Mouse (Mus musculus) R1 (cell line): ENCODE measurements around the gene Eef1akmt3.
A peak's percentile ranks its signal among the peaks of the same experiment; 100 is the strongest.

Source experiments
- DNase-seq: peaks from one replicate; pipeline ENCODE4 v3.0.0-alpha.2; 2018; ENCODE audit warnings: low read depth, low spot score

Gene Eef1akmt3

DNA sequence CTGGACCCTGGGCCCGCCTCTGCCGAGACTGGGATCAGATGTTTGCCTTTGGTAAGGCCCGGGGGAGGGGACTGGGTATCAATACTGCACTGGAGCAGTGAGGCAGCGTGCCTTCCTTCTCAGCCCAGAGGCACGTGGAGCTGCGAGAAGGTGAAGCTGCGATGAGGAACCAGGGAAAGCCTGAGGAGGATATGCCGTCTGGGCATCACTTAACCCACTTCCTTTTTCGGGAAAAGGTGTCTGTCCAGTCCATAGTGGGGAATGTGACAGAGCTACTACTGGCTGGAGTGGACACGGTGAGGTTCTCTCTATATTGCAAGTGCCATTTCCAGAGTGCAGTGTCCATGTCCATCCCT lies 8.8 kb upstream of the Eef1akmt3 start:
- no peak for DNase-seq

DNA sequence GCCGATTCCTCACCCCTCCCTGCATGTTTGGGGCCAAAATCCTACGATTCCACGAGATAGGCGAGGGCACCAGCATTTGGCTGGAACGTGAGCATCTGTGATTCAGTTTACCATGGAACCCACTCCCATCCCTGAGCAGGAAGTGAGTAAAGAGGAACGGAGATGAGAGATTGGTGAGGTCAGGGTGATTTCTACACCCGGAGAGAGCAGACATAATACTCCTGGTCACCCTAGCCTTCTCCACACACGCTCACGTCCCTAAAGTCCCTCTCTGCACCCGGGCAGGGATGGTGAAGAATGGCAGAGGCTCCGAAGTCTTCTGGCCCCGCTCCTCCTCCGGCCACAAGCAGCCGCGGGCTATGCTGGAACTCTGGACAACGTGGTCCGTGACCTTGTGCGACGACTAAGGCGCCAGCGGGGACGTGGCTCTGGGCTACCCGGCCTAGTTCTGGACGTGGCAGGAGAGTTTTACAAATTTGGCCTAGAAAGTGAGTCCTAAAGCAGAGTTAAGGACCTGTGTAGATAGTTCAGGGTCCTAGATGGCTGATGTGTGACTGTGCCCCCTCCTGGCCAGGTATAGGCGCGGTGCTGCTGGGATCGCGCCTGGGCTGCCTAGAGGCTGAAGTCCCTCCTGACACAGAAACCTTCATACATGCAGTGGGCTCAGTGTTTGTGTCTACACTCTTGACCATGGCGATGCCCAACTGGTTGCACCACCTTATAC lies 8.2 kb upstream of the Eef1akmt3 start:
- peak; percentile 49 for DNase-seq

DNA sequence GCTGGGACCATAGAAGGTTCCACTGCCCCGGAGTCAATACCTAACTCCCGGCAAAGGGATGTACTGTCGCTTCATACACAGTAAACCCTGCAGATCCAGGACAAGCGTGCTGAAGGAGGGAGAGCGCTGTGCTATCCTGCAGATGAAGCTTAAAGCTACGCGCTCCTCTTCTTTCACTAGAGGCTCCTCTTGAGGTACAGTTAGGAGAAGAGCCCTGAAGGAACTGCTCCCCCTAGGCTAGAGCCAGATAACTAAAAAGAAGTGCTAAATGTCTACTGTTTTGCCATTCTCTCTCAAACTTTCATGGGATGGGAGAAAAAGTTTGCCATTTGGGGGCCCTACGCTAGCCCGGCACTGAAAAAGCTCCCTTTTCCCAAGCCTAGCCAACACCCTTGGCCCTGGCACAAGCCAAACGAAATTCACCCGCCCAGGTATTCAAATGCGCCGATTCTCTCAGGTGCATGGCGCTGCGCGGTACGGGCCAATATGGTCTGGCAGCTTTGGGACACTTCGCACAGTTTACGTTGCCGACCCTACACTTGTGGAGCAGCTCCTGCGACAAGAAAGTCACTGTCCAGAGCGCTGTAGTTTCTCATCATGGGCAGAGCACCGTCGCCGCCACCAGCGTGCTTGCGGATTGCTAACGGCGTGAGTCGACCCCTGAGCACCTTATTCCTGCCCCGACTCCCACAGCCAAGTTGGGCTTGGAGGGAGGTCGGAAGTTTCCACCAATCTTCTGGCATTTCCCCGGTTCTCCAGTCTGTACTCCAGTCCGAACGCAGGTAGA lies 7.5 kb upstream of the Eef1akmt3 start:
- no peak for DNase-seq

DNA sequence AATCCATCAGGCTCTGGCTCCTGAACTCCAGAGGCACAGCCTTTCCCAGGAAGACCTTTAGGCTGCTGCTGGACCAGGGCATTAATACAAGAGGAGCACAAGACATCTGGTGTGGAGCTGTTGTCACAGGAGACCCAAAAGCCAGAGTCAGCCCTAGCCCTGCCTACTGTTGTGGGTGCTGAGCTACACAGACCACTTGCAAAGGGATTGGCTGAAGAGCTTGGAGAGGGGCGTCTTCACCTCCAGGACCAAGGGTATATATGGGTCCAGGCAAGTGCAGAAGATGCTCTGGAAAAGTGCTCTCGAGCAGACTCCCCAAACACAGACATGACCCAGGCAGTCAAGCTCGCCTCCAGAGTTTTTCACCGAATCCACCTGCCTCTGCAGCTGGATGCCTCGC lies 6.6 kb upstream of the Eef1akmt3 start, which contains the start of gene Cyp27b1:
Gene Cyp27b1, plus strand, starts transcription at position 297 of the 400 bp plus-strand sequence.
- no peak for DNase-seq

DNA sequence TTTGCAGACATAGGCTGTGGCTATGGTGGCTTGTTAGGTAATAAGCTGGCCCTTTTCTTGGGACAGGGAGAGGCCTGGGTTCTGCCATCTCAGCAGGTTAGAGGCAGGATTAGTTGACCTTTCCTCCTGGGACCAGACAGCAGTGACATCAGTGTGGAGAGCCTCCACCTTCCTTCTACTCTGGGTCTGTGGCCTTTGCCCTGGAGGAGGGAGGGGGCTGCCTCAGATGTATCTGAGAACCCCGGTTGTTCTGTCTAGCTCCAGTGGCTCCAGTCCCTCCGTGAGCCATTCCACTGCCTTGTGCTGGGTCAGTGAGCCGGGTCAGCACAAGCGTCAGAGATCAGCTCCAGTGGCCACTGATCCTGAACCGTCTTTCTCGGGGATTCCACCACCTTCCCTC lies 1.9 kb upstream of the Eef1akmt3 start:
- no peak for DNase-seq

DNA sequence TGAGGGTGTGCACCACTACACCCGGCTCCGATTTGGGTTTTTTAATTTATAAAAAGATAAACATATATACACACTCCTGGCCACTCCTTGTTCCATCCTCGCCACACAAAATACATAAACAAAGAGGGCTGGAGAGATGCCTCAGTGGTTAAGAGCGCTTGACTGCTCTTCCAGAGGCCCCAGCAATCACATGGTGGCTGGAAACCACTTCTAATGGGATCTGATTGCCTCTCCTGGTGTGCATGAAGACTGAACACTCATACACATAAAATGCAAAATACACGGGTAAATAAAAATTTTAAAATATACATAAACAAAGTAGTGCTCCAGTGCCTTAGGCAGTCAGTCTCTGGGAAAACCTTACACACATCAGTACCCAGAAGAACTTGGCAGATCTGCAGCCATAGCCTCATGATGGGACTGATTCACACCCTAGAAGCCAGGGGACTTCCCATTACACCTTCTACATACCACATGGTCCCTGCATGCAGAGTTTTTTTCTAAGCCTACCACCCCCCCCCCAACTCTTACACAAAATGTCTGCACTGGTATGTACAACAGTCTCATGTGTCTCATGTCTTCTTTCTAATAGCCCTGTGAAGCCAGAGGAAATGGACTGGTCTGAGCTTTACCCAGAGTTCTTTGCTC lies 1.3 kb upstream of the Eef1akmt3 start:
- DNase-seq = no peak

DNA sequence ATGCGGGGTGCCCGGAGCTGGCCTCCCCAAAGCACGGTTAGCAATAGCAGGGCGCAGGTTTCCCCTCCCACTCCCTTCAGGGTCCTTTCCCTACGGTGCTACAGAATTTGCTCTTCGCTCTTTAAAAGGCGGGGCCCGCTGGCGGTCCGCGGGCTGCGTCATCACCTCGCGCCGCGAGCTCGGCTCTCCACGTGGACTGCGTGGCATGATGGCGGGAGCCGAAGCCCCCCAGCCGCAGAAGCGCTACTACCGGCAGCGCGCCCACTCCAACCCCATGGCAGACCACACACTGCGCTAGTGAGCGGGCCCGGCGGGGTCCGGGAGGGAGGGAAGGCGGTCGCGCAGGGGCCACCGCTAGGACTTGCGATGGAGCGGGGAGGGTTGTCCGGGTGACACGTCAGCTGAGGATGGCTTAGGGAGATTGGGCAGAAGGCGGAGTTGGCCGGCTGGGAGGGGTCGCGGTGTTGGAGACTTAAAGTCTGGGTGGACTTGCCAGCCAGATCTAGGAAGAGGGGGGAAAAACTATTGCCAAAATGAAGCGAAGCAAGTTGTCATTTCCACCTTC lies 543 bp upstream of the Eef1akmt3 start:
- peak; percentile 94 for DNase-seq

DNA sequence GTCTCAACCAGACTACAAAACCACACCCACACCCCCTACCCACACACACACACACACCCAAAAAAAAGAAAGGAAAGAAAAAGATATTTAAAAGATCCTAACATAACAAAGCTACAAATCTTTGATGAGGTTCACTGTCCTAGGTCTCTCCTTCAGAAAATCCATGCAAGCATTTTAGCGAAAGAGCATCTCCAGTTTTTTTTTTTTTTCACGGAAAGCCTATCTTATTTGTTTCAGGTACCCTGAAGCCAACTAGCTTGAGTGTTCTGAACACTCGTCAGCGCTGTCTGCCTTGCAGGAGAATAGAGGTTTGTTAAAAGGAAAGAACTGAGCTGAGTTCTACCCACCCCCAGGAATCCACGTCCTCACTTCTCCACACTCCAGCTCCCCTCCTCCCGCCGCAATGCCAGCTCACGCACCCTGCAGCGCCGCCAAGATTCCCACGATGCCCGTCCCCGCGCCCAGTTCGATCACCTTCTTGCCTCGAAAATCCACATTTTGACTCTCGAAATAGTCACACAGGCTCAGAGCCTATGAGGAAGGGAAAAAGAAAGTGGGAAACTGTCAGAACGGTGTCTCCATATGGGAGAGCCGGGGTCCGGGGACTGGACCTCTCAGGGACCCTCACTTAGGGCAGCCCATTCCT lies 621 bp downstream of the Eef1akmt3 start:
- DNase-seq = no peak

DNA sequence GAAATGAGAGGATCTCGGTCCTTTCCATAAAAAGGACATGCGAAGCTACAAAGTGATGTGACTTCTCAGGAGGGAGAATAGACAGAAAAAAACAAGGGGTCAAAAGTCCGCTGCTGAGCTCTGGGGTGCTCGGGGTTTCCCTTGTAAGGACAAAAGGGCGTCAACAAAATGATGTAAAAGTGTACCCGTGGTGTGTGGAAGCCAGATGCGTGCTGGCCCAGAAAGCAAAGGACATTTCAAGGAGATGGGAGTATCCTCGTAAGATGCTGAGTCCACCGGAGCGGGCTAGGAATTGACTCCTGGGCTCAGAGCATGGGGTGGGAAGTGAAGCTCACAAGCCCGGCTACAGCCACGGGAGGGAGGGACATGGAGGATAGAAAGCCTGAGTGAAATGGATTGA lies 3.7 kb downstream of the Eef1akmt3 start:
- DNase-seq = no peak

DNA sequence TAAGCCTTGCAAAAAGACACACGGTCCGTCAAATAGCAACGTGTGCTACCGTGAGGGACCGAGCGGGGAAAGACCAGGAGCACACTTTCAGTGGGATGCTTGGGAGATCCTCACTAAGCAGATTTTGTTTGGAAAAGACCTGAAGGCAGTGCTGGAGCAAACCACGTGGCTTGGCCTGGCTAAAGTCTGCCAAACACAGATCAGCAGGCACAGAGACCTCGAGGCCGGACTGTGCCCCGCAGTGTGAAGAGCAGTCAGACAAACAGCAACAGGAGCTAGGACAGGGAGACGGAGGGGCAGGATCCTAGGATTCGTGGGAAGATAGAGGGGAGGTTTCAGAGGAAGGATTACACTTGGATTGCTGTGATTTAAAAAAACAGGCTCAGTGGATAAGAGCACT lies 5.0 kb downstream of the Eef1akmt3 start:
- DNase-seq = no peak

DNA sequence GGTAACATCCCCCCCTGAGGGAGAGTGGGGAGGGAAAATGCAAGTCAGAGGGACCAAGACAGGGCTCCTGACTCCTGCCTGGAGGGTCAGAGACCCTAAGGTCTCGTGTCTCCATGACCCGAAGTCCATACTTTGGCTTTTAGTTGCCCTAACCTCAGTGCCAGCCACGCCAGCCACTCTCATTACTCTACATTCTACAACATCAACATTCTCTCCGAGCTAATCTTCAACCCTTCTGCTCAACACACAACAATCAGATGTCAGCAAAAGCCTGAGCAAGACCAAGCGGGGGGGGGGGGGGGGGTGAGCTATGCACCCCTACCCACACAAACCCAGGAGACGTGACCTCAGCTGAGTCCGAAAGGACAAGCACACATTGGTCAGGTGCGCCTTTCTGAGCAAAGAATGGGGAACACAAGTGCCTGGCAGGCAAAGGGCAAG lies 8.0 kb downstream of the Eef1akmt3 start:
- no peak for DNase-seq

DNA sequence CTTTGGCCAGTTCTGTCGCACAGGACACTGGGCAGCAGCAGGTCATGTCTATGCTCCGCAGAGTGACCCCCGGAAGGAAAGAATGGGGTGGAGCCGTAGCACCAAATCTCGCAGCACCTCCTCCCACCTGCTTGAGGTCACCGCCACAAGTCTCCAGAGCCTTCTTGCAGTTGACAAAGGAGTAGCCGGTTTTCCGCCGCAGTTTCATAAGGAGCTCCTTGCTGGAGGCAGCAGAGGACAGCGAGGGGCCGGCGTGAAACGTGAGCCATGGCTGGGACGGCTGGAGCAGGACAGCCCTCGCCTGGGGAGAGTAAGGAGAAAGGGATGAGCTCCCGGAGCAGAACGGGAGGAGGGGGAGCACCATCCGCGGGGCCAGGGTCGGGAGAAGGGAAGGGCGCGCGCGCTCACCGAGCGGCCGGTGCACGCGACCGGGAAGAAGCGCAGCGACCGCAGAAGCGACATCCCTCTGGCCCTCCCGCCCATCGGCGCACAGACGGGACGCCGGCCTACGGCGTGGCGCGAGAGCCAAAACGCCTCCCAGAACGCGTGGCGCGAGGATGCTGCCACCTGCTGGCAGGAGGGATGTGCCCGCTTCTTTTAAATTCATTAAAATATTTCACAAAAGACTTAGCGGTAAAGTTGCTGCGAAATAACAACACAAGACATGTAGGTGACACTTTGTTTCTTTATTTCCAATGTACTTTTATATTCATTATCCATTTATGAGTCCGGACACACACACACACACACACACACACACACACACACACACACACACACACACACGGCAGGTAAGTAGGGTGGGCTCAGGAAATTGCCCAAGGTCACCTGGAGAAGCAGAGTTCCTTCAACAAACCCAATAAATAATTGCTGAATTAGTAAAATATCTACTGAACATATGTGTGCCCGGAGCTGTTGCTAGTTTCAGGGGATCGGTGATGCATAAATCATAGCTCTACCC lies 10.7 kb downstream of the Eef1akmt3 start, which contains the start of gene Tsfm:
Gene Tsfm, minus strand, starts transcription at position 505 of the 961 bp plus-strand sequence.
- peak; percentile 89 for DNase-seq

DNA sequence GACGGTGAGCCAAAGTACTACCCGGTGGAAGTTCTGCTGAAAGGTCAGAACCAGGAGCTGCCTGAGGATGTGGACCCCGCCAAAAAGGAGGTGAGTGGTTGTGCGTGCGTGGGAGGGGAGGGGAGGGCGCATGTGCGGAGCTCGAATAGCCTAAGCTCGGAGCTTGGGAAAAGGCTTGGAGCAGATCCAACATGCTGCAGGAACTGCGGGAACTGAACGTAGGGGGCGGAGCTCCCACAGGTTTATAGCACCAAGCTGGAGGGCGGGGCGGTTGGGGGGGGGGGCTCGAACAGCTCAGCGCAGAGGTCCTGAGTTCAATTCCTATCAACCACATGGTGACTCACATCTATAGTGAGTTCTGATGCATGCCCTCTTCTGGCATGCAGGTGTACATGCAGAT lies 22.9 kb downstream of the Eef1akmt3 start:
- DNase-seq = peak; percentile 68

DNA sequence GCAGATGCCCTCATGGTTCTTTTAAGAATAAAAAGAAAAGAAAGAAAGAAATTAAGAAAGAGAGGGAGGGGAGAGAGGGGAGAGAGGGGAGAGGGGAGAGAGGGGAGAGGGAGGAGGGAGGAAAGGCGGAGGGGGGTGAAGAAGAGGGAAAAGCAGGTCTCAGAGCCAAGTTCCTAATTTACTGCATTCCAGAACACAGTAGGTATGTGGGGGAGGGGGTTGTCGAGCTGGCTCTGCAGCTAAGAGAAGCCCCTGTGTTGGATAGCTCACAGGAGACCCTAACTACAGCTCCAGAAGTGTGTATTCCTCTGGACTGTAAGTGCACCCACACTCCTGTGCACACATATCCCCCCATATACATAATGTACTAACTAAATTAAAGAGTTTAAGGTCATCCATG lies 24.2 kb downstream of the Eef1akmt3 start:
- DNase-seq = no peak

DNA sequence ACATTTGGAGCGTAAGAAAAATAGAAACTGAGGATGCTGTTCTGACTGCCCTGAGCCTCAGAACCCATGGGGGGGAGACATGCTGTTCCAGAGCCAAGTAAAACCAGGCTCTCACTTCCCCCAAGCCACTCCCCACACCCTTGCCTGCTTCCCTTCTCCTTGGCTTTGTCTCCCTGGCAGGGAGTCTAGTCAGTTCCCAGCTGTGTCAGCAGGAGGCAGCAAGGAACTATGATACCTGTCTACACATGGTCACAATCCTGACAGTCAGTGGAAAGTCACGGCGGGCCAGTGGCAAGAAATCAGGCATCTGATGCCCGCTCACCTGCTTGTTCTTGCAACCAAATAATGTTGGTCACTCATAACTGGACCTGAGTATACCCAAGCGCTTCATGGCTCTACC lies 24.8 kb downstream of the Eef1akmt3 start:
- peak; percentile 74 for DNase-seq

DNA sequence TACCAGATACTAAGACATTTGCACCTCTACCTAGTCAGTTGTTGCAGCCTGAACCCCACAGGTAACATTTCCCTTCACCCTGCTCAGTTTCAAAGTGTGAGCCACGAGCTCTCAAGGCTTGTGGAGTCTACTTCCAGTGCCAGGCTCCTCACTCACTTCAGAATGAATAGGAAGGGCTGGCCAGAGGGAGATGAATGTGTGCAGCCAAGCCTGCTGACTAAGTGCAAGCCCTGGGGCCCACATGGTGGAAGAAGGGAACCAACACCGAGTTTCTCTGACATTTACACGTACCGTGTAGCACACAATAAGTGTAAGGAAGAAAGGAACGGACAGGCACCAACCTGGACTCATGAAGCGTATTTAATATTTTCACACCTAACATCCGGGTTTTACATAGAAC lies 37.5 kb downstream of the Eef1akmt3 start:
- no peak for DNase-seq

DNA sequence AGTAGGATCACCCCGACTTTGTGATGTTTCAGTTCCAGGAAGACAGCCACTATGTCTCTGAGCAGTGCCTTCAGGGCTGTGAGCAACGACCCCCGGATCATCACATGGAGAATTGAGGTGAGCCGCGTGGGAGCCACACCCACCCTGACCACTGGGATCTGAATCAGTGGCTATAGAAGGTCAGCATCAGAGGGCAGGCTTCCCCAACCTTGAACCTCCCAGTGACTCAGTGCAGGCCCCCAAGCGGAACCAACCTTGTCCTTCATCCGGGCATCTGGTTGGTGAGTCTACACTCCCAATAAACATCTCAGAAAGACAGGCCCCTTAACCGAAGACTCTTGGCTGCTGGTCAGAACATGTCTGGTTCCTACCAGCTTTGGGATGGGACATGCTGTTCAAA lies 38.0 kb downstream of the Eef1akmt3 start:
- no peak for DNase-seq

DNA sequence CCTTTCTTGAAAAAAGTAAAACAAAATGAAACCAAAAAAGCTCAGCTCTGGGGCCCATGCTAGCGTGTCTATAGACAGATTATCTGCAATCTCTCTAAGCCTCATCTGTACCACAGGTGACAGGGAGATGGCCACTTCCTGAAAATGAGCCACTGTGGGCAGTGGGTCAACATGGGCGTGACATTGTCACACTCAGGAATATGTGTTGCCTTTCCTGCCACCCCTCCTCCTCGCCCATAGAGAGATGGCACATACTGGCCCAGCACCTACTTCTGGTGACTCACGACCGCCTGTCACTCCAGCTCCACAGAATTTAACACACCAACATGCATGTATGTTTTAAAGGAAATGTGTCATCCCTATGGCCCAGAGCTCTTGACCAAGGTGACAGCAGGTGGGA lies 38.5 kb downstream of the Eef1akmt3 start:
- DNase-seq = no peak

DNA sequence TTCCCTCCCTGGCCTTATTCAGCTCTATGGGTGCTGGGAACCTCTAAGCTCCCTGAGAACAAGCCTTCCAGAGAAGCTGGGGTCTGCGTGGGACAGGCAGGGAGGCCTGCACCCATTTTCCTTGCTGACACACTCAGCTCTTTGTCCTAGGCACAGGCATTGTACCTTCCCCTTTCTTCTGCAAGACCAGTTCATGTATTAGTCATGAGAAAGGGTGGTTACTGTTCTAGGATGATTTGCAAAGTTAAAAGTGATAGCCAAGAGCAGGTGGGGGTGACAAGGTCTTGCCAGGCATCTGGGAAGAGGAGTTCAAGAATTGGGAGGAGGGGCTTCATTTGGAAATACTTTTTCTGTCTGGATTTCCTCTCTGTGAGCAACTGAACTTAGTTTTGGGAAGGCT lies 39.3 kb downstream of the Eef1akmt3 start:
- DNase-seq = no peak

DNA sequence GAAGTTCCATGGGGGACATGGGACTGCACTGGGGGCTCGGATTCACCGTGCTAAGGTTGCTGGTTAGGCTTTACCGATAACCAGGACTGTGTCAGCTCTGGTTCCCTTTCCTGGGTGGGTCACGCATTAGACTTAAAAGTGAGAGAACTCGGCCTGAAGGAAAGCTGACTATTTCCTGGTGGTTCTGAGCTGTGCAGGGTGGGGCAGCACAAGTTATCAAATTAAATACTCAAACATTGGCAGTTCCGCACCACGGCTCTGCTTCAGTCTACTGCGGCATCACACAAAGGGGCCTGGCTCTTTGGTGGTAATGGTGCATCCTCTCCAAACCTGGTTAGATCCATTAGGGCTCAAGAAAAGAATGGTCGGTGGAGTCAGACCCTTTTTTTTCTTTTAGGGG lies 40.0 kb downstream of the Eef1akmt3 start:
- no peak for DNase-seq

DNA sequence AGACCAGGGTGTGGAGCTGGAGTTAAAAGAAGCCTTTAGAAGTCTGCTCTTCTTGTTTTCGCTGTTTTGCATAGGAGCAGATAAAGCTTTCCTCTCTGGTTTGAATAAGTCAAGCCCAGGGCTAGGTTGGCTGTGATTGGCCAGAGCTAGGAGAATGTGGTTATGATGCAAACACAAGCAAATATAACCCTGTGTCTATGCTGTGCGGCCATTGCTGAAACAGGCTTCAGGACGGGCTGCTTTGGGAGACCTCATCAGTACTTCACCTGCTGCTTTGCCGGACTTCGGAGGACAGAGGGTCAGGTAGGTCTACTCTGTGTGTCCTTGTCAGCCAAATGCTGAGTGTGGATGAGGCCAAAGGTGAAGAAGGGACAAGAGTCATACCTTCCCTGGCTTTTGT lies 40.8 kb downstream of the Eef1akmt3 start, which contains the start of gene Avil:
Gene Avil, plus strand, starts transcription at position 181 of the 400 bp plus-strand sequence.
- DNase-seq = no peak
